Mouse (Mus musculus) myocyte (in vitro differentiated cells): ENCODE measurements around the gene Ncstn.

ENCODE experiments used
- CEBPB ChIP-seq: IDR thresholded peaks from 2 replicates; pipeline ENCODE4 v1.6.1; 2011; ENCODE audit warnings: mild to moderate bottlenecking, moderate library complexity; ENCODE audit not compliant: poor library complexity, insufficient read depth, severe bottlenecking
- E2F4 ChIP-seq: IDR thresholded peaks from one replicate; pipeline ENCODE4 v1.6.1; 2011; ENCODE audit warnings: mild to moderate bottlenecking, control low read depth, moderate library complexity; ENCODE audit not compliant: insufficient read depth
- MAX ChIP-seq: IDR thresholded peaks from one replicate; pipeline ENCODE4 v1.6.1; 2011; ENCODE audit warnings: low read depth, mild to moderate bottlenecking, control low read depth
- MYOD1 ChIP-seq, 3 experiments: IDR thresholded peaks; one replicate each; pipeline ENCODE4 v1.6.1; 2011; ENCODE audit warnings: control low read depth in 2 of 3, low read depth in 2 of 3, mild to moderate bottlenecking in 2 of 3, moderate library complexity in 1 of 3; ENCODE audit not compliant: insufficient read length in 2 of 3, control insufficient read depth in 1 of 3
- MYOG ChIP-seq, 3 experiments: IDR thresholded peaks; one replicate each; pipeline ENCODE4 v1.6.1; 2011; ENCODE audit warnings: control low read depth in 2 of 3, low read depth in 2 of 3, mild to moderate bottlenecking in 2 of 3; ENCODE audit not compliant: insufficient read length in 2 of 3, control insufficient read depth in 1 of 3, insufficient read depth in 1 of 3
- POLR2A ChIP-seq: IDR thresholded peaks from one replicate; pipeline ENCODE4 v1.6.1; 2011; ENCODE audit warnings: low read depth, mild to moderate bottlenecking, control low read depth, moderate library complexity; ENCODE audit not compliant: insufficient read length
- POLR2AphosphoS2 ChIP-seq: IDR thresholded peaks from one replicate; pipeline ENCODE4 v1.6.1; 2011; ENCODE audit warnings: low read depth, control low read depth; ENCODE audit not compliant: insufficient read length
- REST ChIP-seq: IDR thresholded peaks from one replicate; pipeline ENCODE4 v1.6.1; 2011; ENCODE audit warnings: mild to moderate bottlenecking, control low read depth, moderate library complexity; ENCODE audit not compliant: insufficient read depth, insufficient read length
- SRF ChIP-seq: IDR thresholded peaks from one replicate; pipeline ENCODE4 v1.6.1; 2011; ENCODE audit warnings: low read depth; ENCODE audit not compliant: control insufficient read depth, insufficient read length
- TCF12 ChIP-seq: IDR thresholded peaks from one replicate; pipeline ENCODE4 v1.6.1; 2011; ENCODE audit warnings: mild to moderate bottlenecking, control low read depth; ENCODE audit not compliant: poor library complexity, insufficient read depth, severe bottlenecking
- USF1 ChIP-seq: IDR thresholded peaks from one replicate; pipeline ENCODE4 v1.6.1; 2011; ENCODE audit warnings: low read depth, mild to moderate bottlenecking, control low read depth, moderate library complexity

GRCm38 (mm10) chr1:172127487-172127886, 44.9 kb upstream of the Ncstn start:
- no peak for TF ChIP-seq POLR2A
- TF ChIP-seq TCF12: no peak
- no peak for TF ChIP-seq MAX
- TF ChIP-seq USF1: no peak
- no peak for TF ChIP-seq E2F4
- TF ChIP-seq REST: no peak
- no peak for TF ChIP-seq CEBPB
- no peak for TF ChIP-seq SRF
- no peak for TF ChIP-seq MYOD1 (IDR thresholded peaks at IDR 0.05; ENCODE audit: control insufficient read depth in 1 of 3, insufficient read length in 2 of 3, low read depth in 2 of 3)
- TF ChIP-seq MYOG (IDR thresholded peaks at IDR 0.05; ENCODE audit: control insufficient read depth in 1 of 3, insufficient read depth in 1 of 3, insufficient read length in 2 of 3, low read depth in 2 of 3): no peak
- TF ChIP-seq POLR2AphosphoS2: no peak
